Mouse (Mus musculus) gonadal fat pad, adult 2 months (tissue): ENCODE results near the gene Aamp. TPM values are rescaled to one million over a fixed set of nuclear protein-coding genes. Genes with fewer than 3 reads are reported as not detected.
"Not testable (repeated sequence)": the region's sequence is repeated elsewhere in the genome, so short reads cannot be mapped to it uniquely, and the experiment has no call there.

Experiments used
- DNase-seq: peaks from one replicate; pipeline ENCODE4 v3.0.0-alpha.2; 2012; ENCODE audit warnings: low read depth
- polyA plus RNA-seq: library from polyadenylated mRNA; depleted of rRNA; stranded (reverse); fragments of >200 nt; gene quantifications from 2 replicates; pipeline ENCODE4 v1.2.3, GENCODE M21; 2012

Gene Aamp
- polyA plus RNA-seq, 1 experiment: 203 TPM

DNA sequence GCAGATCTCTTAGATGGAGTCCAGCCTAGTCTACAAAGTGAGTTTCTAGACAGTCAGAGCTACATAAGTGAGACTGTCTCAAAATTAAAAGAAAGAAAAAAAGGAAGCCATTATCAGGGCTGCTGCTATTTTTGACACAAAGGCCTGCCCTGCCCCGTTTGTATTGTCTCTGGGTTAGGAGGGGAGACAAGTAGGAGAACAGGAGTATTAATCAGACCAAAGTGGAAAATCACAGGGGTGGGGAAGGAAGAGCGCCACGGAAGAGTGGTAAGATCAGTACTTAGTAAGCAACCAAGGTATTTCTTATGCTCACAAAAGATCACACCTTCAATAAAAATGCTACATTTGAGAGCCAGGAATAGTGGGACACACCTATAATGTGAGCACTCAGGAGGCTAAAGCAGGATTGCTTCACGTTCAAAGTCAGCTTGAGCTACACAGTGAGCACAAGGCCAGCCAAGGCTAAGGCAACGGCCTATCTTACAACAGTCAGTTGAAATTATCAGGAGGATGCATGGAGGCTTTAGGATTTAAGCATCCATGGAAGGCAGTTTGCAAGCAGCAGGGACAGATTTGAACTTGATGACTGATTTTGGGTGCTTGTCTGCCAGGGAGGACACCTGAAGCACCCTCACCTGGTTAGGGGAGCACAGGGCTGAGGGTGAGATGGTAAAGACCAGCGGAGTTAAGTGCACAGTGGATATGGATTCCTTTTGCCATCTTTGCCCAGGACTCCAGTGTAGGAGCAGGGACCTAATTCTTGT lies 16.0 kb upstream of the Aamp start:
- DNase-seq: no peak

- no peak for DNase-seq
These were observed 14.5 kb upstream of the Aamp start for GRCm38 (mm10) chr1:74298996-74299395.

DNA sequence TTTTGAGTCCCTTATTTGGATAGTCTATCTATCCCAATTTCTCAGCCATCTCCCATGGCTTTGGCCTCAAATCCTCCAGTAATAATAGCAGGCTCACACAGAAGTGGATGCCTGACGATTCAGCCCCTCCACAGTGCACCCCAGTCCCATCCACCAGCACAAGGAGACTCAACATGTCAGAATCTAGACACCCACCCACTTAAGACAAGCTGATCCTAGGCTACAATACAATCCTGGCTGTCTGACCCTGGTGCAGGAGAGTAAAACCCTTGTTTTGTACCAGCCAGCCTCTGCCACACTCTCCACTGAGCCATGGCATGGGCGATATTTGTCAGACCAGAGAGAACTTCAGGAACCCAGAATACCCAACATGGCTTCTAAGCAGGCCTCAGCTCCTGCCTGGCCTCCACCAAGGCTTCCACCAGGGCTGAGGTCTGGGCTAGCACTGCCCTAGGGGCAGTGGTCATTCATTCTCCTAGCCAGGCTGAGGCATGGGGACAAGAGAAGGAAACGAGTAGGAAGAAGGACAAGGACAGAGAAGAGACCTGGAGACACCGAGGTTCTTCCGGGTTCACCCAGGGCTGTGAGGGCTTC lies 13.7 kb upstream of the Aamp start:
- DNase-seq: no peak

- no peak for DNase-seq
These were observed 12.7 kb upstream of the Aamp start for GRCm38 (mm10) chr1:74297269-74297668.

GRCm38 (mm10) chr1:74296477-74296876 lies 11.9 kb upstream of the Aamp start:
- DNase-seq: no peak

GRCm38 (mm10) chr1:74295456-74296171 lies 11.1 kb upstream of the Aamp start:
- peak; percentile 91 for DNase-seq

- peak; percentile 81 for DNase-seq
These were observed 10.4 kb upstream of the Aamp start for GRCm38 (mm10) chr1:74294733-74295455.

- DNase-seq: no peak
These were observed 9.6 kb upstream of the Aamp start for GRCm38 (mm10) chr1:74294090-74294643.

DNA sequence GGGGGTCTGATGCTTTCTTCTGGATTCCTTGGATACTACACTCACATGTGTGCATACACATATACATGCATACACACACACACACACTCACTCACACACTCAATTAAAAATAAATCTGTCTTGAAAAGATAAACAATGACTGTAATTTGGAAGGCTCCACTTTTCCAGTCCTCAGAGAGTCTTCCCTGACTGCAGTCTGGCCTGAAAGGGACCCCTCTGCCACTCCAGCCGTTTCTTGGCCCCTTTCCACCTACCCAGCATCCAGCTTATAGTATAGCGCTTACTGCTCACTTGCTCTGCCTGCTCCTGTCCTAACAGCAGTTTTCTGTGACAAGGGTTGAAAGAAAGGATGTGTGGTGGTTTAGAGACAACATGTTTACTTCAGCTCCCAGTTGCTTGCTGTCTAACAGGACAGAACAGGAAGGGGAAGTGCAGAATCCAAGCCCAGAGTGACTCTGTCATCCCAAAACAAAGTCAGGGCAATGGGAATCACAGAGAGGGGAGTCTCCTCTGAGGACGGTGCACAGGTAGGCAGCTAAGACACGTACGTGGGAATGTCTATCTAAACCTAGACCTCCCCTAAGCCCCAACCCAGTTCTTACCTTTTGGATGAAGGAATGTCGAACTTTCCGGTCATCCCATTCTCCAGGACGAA lies 8.9 kb upstream of the Aamp start:
- no peak for DNase-seq

- no peak for DNase-seq
These were observed 7.9 kb upstream of the Aamp start for GRCm38 (mm10) chr1:74292331-74293020.

GRCm38 (mm10) chr1:74290141-74290540 lies 5.6 kb upstream of the Aamp start:
- DNase-seq: no peak

DNA sequence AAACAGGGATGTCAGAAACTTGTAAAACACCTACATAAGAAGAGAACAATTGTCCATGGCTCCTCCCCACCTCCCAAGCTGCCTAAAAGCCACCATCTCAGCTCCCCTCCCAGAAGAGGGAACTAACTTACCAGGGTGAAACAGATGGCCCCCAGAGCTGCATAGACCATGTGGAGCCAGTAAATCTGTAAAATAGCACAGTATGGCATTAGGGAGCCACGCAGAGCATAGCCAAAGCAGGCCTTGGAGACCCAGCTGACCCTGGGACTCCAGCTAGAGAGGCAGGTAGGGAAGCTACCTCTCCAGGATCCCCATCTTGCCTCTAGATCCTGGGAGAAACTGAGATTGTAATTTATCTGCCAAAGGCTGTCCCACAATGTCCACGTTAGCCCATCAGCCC lies 5.2 kb upstream of the Aamp start:
- DNase-seq: no peak

- no peak for DNase-seq
These were observed 4.7 kb upstream of the Aamp start for GRCm38 (mm10) chr1:74289248-74289647.

DNA sequence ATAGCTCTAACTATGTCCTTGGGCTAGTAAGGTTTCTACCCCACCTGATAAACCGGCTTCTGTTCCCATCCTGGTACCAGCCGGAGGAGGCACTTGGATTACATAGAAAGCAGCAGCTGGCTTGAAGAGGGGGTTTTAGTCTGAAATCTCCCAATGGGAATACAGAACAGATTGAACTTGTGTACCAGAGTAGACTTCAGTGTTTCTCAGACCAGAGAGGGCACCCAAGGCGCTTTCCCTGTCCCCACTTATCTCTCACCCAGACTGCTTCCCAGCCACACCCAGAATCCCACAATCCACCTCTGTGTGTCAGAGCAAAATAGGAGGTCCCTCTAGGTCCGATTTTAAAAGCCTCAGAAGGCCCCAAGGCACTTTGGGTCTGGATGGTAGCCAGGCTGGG lies 3.8 kb upstream of the Aamp start:
- DNase-seq: no peak

DNA sequence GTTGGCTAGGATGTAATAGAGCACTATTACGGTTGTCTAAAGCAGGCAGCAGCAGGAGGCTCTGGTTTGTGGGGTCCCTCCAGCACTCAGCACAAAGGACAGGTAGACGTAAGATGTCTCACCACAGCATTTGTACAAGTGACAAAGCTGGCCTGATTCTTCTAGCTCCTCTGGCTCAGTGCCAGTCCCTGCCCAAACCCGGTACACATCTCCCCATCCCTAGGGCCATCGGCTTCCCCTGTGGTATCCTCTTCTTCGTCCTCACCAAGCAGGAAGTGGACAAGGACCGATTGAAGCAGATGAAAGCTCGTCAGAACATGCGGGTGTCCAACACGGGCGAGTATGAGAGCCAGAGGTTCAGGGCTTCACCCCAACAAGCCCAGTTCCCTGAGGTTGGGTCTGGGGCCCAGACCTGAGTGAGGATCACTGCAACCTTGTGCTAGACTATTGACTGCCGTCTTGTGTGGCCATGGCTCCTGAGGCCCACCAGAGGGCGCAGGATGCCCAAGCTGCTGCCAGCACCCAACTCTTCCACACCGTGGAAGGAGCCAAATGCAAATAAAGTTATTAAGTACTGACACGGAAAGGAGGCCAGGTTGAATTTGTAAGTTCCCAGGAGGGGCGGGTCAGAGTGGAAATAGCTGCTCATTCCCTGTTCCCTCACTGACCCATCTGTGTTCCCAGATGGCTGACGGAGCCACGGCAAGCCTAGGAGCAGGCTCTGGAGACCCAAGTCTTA lies 2.5 kb upstream of the Aamp start:
- not testable (repeated sequence) for DNase-seq

DNA sequence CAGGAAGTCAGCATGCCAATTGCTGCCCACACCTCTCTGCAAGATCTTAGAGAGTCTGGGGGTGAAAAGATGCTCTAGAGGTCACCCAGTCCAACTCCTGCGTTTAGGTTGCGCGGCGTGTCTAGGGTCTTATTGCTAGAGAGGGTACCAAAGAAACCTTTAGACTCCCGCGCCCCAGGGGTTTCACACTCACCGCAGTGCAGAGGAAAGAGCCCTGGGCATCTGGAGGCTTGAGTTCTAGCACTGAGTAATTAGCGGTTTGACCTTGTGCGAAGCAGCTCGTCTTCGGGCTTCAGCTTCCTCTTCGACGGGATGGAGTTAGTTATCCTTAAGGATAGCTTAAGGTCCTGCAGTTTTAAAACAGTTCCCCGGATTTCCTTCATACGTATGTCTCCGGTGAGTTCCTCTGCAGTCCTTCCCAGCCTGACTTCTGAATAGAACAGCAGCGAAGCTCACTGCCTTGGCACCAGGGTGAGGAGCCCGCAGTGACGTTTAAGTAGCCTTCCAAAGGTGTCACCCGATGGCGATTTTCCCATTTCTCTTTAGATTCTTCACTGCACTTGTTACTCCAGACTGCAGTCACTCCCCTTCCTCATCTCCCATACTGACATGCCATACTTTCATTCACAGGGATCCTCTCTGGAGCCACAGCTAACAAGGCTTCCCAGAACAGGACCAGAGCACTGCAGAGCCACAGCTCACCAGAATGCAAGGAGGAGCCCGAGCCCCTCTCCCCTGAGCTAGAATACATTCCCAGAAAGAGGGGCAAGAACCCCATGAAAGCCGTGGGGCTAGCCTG lies 873 bp upstream of the Aamp start:
- DNase-seq: no peak

DNA sequence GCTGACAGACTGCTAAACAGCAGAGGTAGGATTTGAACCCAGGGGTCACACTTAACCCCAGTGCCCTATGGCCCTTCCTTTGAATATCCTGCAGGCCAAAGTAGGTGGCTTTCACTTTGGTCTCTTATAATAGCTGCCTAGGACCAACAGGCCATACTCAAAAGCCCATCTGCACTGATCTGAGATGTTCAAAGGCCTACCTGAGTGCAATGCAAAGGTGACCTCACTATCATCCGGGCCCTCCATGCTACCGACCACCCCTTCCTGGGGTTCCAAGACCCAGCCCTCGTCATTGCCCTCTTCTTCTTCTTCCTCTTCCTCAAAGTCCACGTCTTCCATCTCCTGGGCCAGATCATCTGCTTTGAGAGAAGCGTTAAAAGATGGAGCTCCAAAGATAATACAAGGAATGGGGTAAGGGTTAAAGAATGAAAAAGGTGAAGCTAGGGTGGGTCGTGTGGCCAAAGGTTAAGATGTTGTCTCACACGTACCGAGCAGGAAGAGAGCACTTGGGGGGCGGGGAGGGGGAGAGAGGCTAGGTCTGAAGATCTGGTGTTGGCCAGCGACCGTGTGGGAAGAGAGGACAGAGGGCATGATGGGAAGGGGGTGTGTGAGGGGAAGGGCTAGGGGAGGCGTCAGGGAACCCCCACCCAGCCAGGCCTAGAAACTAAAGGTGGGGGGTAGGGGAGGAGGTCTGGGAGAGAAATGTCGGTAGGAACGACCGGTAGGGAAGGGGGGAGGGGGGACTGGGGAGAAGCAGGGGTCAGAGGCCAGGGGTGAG lies 663 bp downstream of the Aamp start:
- no peak for DNase-seq

DNA sequence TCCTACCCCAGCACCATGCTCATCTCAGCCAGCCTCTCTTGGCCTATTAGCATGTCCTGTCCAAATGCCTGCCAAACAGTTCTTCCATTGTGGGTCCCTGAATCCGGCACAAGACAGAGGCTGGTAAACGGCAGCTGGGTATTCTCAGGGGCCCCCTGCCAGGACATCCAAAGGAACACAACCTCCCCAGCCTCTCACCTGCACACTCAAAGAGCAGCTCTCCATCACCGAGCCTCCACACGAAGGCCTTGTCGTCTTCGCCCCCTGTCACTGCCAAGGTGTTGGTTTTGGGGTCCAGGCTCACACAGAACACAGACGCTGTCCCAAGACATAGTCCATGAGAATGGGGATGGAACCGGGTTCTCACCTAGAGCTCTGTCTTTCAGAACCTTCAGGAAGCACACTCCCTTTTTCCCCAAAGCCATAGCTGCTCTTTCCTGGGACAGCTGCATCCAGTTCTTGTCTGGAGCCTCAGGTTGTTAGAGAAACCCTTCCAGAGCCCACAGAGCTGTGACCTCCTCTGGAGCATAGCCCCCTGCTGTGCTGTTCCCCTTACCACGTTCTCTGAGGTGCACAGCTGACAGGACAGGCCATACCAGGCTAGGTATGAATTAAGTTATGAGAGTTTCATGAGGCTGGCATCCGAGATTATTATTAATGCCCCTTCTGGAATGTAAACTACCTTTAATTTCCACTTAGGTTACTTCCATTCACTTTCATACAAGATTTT lies 1.5 kb downstream of the Aamp start:
- no peak for DNase-seq
